Mouse (Mus musculus) forebrain, embryonic 14.5 days (tissue): Measurements from ENCODE around the gene Aff1. TPM values are rescaled to one million over a fixed set of nuclear protein-coding genes. Genes with fewer than 3 reads are reported as not detected.

Experiments used
- ATAC-seq: fragments of 200-750 bp; cut with Nextera tagmentation; 2 replicates; pipeline ENCODE4 v1.8.0; 2017; ENCODE audit warnings: mild to moderate bottlenecking, moderate library complexity
- DNase-seq: peaks from one replicate; pipeline ENCODE4 v3.0.0-alpha.2; 2015; ENCODE audit warnings: low spot score
- H3K27ac ChIP-seq: fragments of 300-500 bp; sonication (generic); 2 replicates; pipeline ENCODE4 v1.5.1; 2014; ENCODE audit warnings: low read depth, mild to moderate bottlenecking, control low read depth, low read length, moderate library complexity
- H3K27me3 ChIP-seq: fragments of 300-500 bp; sonication (generic); replicated peaks from 2 replicates; pipeline ENCODE4 v1.6.1; 2014; ENCODE audit warnings: low read length, control low read depth, mixed read lengths; ENCODE audit not compliant: control insufficient read depth, insufficient read depth
- H3K36me3 ChIP-seq: fragments of 300-500 bp; sonication (generic); 2 replicates; pipeline ENCODE4 v1.6.1; 2014; ENCODE audit warnings: low read length, control low read depth; ENCODE audit not compliant: control insufficient read depth, insufficient read depth
- H3K4me1 ChIP-seq: fragments of 300-500 bp; sonication (generic); 2 replicates; pipeline ENCODE4 v1.6.1; 2014; ENCODE audit warnings: antibody characterized with exemption, low read length, control low read depth; ENCODE audit not compliant: control insufficient read depth, insufficient read depth
- H3K4me2 ChIP-seq: fragments of 300-500 bp; sonication (generic); 2 replicates; pipeline ENCODE4 v1.6.1; 2014; ENCODE audit warnings: mild to moderate bottlenecking, control low read depth, low read length
- H3K4me3 ChIP-seq: fragments of 300-500 bp; sonication (generic); 2 replicates; pipeline ENCODE4 v1.5.1; 2014; ENCODE audit warnings: low read depth, low read length, control low read depth
- H3K9ac ChIP-seq: fragments of 300-500 bp; sonication (generic); 2 replicates; pipeline ENCODE4 v1.6.1; 2014; ENCODE audit warnings: mild to moderate bottlenecking, low read length, control low read depth, moderate library complexity
- H3K9me3 ChIP-seq: fragments of 300-500 bp; sonication (generic); replicated peaks from 2 replicates; pipeline ENCODE4 v1.6.1; 2016; ENCODE audit warnings: low read length, control low read depth, mixed read lengths; ENCODE audit not compliant: control insufficient read depth
- WGBS: fragments of 180-500 bp; shearing (Covaris S2); extraction: QIAGEN DNeasy Blood & Tissue Kit; methylation state at CpG from one replicate; pipeline ENCODE4 v1.1.7; 2014; 5-methylcytosine and 5-hydroxymethylcytosine counted together
- polyA plus RNA-seq: library from polyadenylated mRNA; unstranded; fragments of >200 nt; fragmentation: Nextera tagmentation; extraction: Ambion mirVana; gene quantifications from 2 replicates; pipeline ENCODE4 v1.2.1, GENCODE M21; 2014

The Aff1 gene
- polyA plus RNA-seq, 1 experiment from 2014 or later = 1.5 TPM

DNA sequence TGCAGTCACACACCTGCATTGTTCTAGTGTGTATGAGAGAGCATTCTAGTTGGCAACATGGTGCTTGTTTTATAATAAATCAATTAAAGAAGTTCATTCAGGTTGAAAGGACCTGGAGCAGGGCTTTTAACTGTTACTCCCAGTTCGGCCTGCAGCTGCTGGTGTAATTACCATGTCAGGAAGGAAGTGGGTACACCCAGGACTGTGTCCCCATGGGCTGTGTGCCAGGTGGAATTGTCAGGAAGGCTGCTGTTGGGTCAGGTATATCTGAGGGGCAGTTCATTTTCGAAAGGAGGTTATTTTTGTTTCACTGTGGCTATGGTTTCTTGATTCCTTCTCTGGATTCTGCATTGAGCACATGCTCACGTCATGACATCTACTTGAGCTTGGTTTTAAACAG, 107.3 kb downstream of the Aff1 start:
- no peak for ATAC-seq
- Histone ChIP-seq H3K4me3 (no peak overlapping the region), H3K9me3 (no peaks in the 10 kb centered on the region), H3K4me1 (peaks cover 18% of the 10 kb centered on the region), H3K27ac (no peak overlapping the region), H3K36me3 (no peaks in the 10 kb centered on the region), H3K4me2 (no peak overlapping the region), H3K9ac (no peak overlapping the region), H3K27me3 (no peaks in the 10 kb centered on the region)
- DNase-seq = no peak
- 72% methylated on average over 3 of the region's 3 CpGs for WGBS

DNA sequence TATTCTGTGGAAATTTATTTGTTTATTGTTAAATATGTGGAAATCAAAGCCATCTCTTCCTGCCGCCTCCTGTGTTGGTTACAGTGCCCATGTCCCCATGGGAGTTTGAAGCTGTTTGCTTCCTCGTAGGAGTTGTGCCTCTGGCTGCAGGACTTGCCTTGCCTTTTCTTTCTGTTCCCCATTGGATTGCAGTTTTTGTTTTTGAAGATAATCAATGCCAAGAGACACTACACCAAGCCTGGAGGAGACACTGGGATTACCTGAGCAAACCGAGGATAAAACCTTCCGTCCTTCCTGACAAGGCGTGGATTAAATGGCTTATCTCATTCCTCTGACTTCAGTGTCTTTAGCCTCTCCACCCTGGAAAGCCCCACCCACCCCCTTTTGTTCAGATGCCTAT, 107.8 kb downstream of the Aff1 start:
- Histone ChIP-seq H3K27me3 (no peaks in the 10 kb centered on the region), H3K36me3 (no peaks in the 10 kb centered on the region), H3K9me3 (no peaks in the 10 kb centered on the region), H3K4me3 (no peak overlapping the region), H3K9ac (no peak overlapping the region), H3K4me1 (peaks cover 18% of the 10 kb centered on the region), H3K27ac (no peak overlapping the region), H3K4me2 (no peak overlapping the region)
- ATAC-seq (no peak), DNase-seq (no peak)
- WGBS = 64% methylated on average over 5 of the region's 5 CpGs

DNA sequence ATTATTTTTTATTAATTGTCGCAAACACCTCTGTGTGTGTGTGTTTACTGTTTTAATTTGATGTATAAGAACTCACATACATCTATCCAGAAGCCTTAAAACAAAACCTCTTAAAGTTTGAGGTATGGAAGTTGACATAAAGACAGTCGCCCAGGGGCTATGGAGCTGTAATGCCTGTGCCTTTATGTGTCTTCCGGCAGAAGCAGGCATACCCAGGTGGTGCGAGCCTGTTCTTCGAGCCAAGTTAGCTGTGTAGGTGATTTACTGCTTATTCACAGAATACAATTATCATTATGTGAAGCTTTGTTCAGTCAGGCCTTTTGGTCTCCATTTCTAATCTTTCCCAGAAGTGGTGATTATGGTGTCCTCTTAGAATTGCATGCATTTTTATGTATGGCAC, 111.2 kb downstream of the Aff1 start:
- DNase-seq = no peak

DNA sequence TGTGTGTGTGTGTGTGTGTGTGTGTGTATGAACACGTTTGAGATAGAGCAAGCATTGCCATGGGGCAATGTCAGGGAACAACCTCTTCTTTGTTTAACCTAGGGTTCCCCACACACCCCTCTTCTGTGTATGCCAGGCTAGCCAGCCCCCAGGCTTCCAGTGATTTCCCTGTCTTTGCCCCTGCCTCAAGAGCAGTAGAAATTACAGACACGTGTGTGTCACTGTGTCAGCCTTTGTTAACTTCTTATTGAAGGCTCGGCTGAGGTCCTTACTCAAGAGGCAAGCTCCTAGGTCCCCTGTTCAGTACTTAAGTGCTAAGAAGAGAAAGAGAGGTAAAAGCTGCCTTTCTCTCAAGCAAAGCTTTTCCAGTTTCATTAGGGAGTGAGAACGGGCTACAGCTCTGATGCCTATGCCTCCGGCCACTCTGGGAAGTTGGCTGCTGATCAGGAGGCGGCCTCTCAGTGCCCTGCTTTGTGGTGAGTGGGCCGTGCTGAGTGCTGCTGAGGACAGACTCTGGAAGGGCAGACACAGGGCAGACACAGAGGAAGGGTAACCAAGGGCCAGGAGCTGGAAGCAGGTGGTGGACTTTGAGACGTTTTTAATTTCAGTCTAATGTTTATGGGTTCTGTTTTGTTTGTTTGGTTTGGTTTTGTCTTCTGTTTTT, 111.9 kb downstream of the Aff1 start:
- Histone ChIP-seq H3K4me2 (peak overlapping the region; percentile 12; the same call in 1 of the 2 replicates), H3K4me1 (peaks cover 9% of the 10 kb centered on the region), H3K27ac (peak overlapping the region; percentile 39; the same call in 1 of the 2 replicates), H3K9ac (no peak overlapping the region), H3K36me3 (no peaks in the 10 kb centered on the region), H3K27me3 (no peaks in the 10 kb centered on the region), H3K9me3 (no peaks in the 10 kb centered on the region), H3K4me3 (no peak overlapping the region)
- DNase-seq (peak; percentile 73), ATAC-seq (peak; percentile 90)
- WGBS = 7% methylated on average over 8 of the region's 8 CpGs

More for the DNA sequence above, 111.2 kb downstream of the Aff1 start:
- H3K27ac ChIP-seq = no peak overlapping the region
- H3K9ac ChIP-seq = no peak overlapping the region
- WGBS = 55% methylated on average over 5 of the region's 5 CpGs
- no peaks in the 10 kb centered on the region for H3K36me3 ChIP-seq
- peak; percentile 21; the same call in 1 of the 2 replicates for ATAC-seq
- peaks cover 9% of the 10 kb centered on the region for H3K4me1 ChIP-seq
- no peak overlapping the region for H3K4me2 ChIP-seq
- no peaks in the 10 kb centered on the region for H3K9me3 ChIP-seq
- H3K27me3 ChIP-seq = no peaks in the 10 kb centered on the region
- no peak overlapping the region for H3K4me3 ChIP-seq

DNA sequence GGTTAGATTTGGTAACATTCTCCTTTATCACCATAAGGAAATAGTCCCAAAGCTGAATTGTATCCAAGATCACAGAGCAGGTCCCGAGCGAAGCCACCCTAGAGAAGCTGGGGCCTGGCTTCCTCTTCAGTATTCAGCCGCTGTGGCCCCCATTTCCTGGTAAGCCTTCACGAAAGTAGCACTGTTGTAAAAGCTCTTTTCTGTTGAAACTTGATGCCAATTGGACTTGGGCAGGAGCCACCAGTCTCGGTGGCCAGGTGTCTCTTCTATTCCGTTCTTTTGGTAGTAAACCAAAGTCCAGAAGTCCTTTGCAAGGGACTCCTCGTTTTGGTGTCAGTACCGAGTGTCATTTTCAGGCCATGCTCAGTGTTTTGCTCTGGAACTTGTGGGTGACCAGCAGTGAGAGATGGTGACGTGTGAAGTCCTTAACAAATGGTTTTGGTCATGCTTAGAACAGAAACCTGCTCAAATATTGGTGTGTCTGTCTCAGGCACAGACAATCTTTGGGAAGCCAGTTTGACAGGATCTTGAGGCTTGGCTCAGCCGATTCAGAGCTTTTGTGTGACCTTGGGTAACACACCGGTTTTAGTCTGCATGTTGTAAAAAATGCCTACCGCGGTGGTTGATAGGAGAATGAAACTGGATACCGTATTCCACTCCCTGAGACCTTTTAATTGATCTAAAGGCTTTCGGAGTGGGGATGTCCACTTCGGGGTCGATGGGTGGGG, 114.8 kb downstream of the Aff1 start:
- Histone ChIP-seq H3K4me3 (no peak overlapping the region), H3K4me1 (peaks cover 9% of the 10 kb centered on the region), H3K36me3 (no peaks in the 10 kb centered on the region), H3K4me2 (no peak overlapping the region), H3K27ac (no peak overlapping the region), H3K9me3 (no peaks in the 10 kb centered on the region), H3K9ac (no peak overlapping the region), H3K27me3 (no peaks in the 10 kb centered on the region)
- WGBS = 85% methylated on average over 17 of the region's 17 CpGs
- ATAC-seq = no peak
- DNase-seq = no peak

DNA sequence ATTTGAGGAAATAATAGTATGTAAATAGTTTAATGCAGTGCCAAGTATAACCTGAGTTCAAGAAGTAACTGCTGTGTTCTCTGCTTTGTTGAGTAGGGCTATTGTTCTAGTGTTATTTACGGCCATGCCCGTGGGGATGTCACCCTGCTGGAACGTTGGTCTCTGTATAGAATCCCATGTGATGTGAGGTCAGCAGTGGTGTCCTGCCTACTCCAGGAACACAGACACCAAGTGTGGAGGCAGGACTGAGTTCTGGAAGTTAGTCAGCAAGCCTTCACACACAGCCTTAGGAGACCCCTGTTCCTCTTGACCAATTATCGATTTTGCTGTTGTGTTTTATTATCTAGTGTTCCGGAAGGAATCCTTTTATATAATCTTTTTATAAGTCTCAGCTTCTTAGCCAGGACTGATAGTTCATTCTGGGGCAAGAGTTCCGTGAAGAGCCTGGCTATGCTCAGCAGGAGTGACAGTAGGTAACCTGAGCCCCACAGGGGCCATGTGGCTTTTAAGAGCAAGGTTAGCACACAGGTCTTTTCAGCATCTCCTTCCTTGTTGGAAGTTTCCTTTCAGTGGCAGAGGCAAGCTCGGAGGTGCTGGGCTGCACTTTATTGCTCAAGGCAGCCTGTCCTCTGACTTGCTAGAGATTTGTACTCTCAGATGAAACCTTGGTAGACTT, 115.6 kb downstream of the Aff1 start:
- Histone ChIP-seq H3K36me3 (no peaks in the 10 kb centered on the region), H3K9ac (no peak overlapping the region), H3K4me3 (no peak overlapping the region), H3K27me3 (no peaks in the 10 kb centered on the region), H3K4me1 (peaks cover 9% of the 10 kb centered on the region), H3K9me3 (no peaks in the 10 kb centered on the region), H3K27ac (no peak overlapping the region), H3K4me2 (no peak overlapping the region)
- DNase-seq = no peak
- 56% methylated on average over 7 of the region's 7 CpGs for WGBS
- ATAC-seq = no peak

DNA sequence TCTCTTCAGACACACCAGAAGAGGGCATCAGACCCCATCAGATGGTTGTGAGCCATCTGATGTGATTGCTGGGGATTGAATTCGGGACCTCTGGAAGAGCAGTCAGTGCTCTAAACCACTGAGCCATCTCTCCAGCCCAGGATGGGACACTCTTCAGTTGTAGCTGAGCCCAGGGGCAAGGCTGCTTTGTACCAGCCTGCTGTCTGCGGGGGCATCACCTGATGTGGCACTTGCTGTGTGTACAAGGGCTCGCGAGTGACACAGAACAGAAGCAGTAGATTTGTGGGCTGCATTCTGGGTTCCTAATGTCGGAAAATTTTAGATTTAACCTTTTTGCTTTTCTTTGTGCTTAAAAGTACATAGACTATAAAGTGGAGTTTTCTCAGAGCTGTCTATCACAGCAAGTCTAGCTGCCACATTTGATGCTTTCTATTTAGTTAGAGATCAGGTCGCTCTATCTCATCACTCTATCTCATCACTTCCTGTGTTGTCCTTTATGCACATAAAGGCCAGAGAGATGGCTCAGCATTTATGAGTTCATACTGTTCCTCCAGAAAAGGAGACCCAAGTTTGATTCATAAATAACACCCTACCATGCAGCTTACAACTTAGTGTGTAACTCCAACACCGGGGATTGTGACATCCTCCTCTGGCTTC, 117.6 kb downstream of the Aff1 start:
- 94% methylated on average over 7 of the region's 7 CpGs for WGBS
- no peaks in the 10 kb centered on the region for H3K36me3 ChIP-seq
- H3K27ac ChIP-seq = no peak overlapping the region
- H3K9ac ChIP-seq = no peak overlapping the region
- H3K4me3 ChIP-seq = no peak overlapping the region
- no peaks in the 10 kb centered on the region for H3K27me3 ChIP-seq
- ATAC-seq = no peak
- no peaks in the 10 kb centered on the region for H3K9me3 ChIP-seq
- no peak overlapping the region for H3K4me2 ChIP-seq
- no peaks in the 10 kb centered on the region for H3K4me1 ChIP-seq
- DNase-seq = no peak

DNA sequence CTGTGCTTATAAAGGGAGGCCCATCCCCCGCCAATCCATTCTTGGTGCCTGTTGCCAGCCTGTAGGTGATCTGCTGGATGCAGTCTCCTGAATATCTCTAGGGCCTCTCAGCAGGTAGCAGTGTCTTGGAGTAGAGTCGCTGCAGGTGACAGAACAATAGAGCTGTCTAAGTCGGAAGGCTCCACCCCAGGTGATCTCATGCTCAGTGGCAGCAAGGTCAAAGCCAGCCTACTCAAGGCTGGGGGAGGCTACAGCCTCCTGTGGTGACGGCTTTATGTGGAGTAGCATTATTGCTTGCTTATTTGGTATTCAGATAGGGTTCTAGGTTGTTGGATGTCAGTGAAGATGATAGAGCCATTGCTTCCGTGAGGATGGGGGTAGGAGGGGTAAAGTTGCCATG, 121.1 kb downstream of the Aff1 start:
- no peaks in the 10 kb centered on the region for H3K36me3 ChIP-seq
- no peak for DNase-seq
- ATAC-seq = no peak
- no peaks in the 10 kb centered on the region for H3K27me3 ChIP-seq
- H3K4me3 ChIP-seq = no peak overlapping the region
- H3K9me3 ChIP-seq = no peaks in the 10 kb centered on the region
- no peak overlapping the region for H3K4me2 ChIP-seq
- no peak overlapping the region for H3K27ac ChIP-seq
- no peaks in the 10 kb centered on the region for H3K4me1 ChIP-seq
- 72% methylated on average over 5 of the region's 5 CpGs for WGBS
- H3K9ac ChIP-seq = no peak overlapping the region
